Mouse (Mus musculus): ENCODE data around the gene Cep131. TPM values are rescaled to one million over a fixed set of nuclear protein-coding genes. Genes with fewer than 3 reads are reported as not detected.
A peak's percentile ranks its signal among the peaks of the same experiment; 100 is the strongest.

Gene Cep131
- total and polyA plus RNA-seq, 3 experiments: 6.5 to 10.7 (median 9.3) TPM

DNA sequence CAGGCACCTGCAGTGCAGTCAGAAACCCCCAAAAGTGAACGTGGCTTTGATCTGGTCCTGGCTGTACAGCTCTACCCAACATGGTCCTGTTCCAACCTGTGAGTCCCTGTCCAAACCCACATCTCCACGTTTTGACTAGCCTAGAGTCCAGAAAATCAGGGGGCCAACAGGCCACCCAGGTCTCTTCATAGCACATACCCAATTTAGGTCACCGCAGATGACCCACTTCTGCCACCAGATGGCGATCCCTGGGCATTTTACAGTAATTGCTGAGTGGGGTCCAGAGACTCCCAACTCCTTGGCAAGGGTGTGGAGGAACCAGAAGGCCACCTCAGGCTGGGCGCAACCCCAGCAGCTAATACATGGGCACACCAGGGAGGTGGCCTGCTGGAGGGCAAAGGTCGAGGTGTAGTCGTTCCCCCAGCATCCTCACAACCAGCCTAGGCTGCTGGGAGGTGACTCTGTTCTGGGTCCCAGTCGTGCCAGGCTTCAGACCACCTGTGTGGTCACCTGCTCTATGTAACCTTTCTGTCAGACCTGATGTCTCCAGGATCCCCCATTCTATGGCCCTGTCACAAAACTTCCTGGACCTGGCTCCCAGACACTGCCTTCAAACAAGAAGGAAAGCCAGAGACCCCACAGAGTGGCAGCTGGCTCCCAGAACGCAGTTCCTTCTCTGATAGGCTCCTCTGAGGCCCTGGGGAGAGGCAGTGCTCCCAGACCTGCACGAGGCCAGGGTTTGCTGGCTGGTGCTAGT is 56.3 kb downstream of the Cep131 start:
- WGBS: 39% methylated on average over 10 of the region's 10 CpGs
- intact Hi-C loops (cut with DNase I): loop anchor here (1.0 to 2.0 kb wide), 3 partner anchors 35 to 276 kb away; no protein-coding TSS in a partner anchor
- no peaks in the 10 kb centered on the region for H3K79me2 ChIP-seq (replicated peaks; ENCODE audit: control insufficient read depth, insufficient read depth, low read length)

GRCm38 (mm10) chr11:120029431-120030144 is 57.0 kb downstream of the Cep131 start:
- 60% methylated on average over 9 of the region's 9 CpGs for WGBS

More for the DNA sequence above, 56.3 kb downstream of the Cep131 start:
- H3K36me3 ChIP-seq (ENCODE audit: control insufficient read depth, insufficient read depth, low read length): no peaks in the 10 kb centered on the region
- H3K4me3 ChIP-seq: no peak overlapping the region
- H3K9ac ChIP-seq (ENCODE audit: low read depth, low read length): no peak overlapping the region
- TF ChIP-seq EP300 (IDR thresholded peaks at IDR 0.05; ENCODE audit: insufficient read depth, low read depth, low read length) (0 out of 2 replicates have a peak, but pooled peaks have one; percentile 55), POLR2A (IDR thresholded peaks at IDR 0.05; ENCODE audit: insufficient read depth, low read depth, low read length) (no peak), CTCF (IDR thresholded peaks at IDR 0.05) (peak; percentile 94)
- no peak overlapping the region; the same call in 1 of the 2 replicates for H3K27ac ChIP-seq
- no peaks in the 10 kb centered on the region for H3K4me1 ChIP-seq (ENCODE audit: control insufficient read depth, insufficient read depth, low read length)
- no peaks in the 10 kb centered on the region for H3K27me3 ChIP-seq (ENCODE audit: control insufficient read depth, insufficient read depth, low read length)
- DNase-seq: peak; percentile 46 to 64

GRCm38 (mm10) chr11:120028319-120029092 is 58.1 kb downstream of the Cep131 start:
- Histone ChIP-seq H3K4me1 (ENCODE audit: control insufficient read depth, insufficient read depth, low read length) (no peaks in the 10 kb centered on the region), H3K4me3 (no peak overlapping the region), H3K27ac (no peak overlapping the region), H3K9ac (ENCODE audit: low read depth, low read length) (no peak overlapping the region), H3K27me3 (ENCODE audit: control insufficient read depth, insufficient read depth, low read length) (no peaks in the 10 kb centered on the region), H3K36me3 (ENCODE audit: control insufficient read depth, insufficient read depth, low read length) (no peaks in the 10 kb centered on the region), H3K79me2 (replicated peaks; ENCODE audit: control insufficient read depth, insufficient read depth, low read length) (no peaks in the 10 kb centered on the region)
- 83% methylated on average over 18 of the region's 18 CpGs for WGBS
- intact Hi-C loops (cut with DNase I): no loop called here
- TF ChIP-seq POLR2A (IDR thresholded peaks at IDR 0.05; ENCODE audit: insufficient read depth, low read depth, low read length): no peak
- no peak for TF ChIP-seq EP300 (IDR thresholded peaks at IDR 0.05; ENCODE audit: insufficient read depth, low read depth, low read length)
- TF ChIP-seq CTCF (IDR thresholded peaks at IDR 0.05): no peak
- no peak for DNase-seq

More at GRCm38 (mm10) chr11:120029431-120030144, 57.0 kb downstream of the Cep131 start:
- no peak for TF ChIP-seq EP300 (IDR thresholded peaks at IDR 0.05; ENCODE audit: insufficient read depth, low read depth, low read length)
- TF ChIP-seq POLR2A (IDR thresholded peaks at IDR 0.05; ENCODE audit: insufficient read depth, low read depth, low read length): no peak
- TF ChIP-seq CTCF (IDR thresholded peaks at IDR 0.05): no peak
- H3K4me1 ChIP-seq (ENCODE audit: control insufficient read depth, insufficient read depth, low read length): no peaks in the 10 kb centered on the region
- H3K27me3 ChIP-seq (ENCODE audit: control insufficient read depth, insufficient read depth, low read length): no peaks in the 10 kb centered on the region
- no peak overlapping the region for H3K9ac ChIP-seq (ENCODE audit: low read depth, low read length)
- no peaks in the 10 kb centered on the region for H3K36me3 ChIP-seq (ENCODE audit: control insufficient read depth, insufficient read depth, low read length)
- H3K4me3 ChIP-seq: no peak overlapping the region
- H3K79me2 ChIP-seq (replicated peaks; ENCODE audit: control insufficient read depth, insufficient read depth, low read length): no peaks in the 10 kb centered on the region
- H3K27ac ChIP-seq: no peak overlapping the region; the same call in 1 of the 2 replicates
- DNase-seq: no peak
- intact Hi-C loops (cut with DNase I): loop anchor here (1.0 to 2.0 kb wide), 3 partner anchors 36 to 277 kb away; no protein-coding TSS in a partner anchor

DNA sequence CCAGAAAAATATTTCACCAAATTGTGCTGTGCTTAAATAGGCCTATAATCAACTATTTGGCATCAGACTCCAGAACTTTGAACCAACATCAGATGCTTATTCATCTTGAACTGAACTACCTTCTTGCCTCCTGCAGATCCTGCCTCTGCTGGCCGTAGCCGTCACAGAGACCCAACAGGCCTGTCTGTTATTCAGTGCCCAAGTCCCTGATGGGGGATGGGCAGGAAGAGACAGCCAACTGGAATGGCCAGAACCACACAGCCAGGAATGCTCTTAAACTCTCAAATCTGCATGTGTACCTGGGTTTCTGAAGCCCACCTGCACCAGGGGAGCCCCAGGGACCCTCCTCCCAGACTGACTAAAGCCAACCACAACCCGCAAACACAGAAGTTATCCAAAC is 59.7 kb downstream of the Cep131 start:
- Histone ChIP-seq H3K27me3 (ENCODE audit: control insufficient read depth, insufficient read depth, low read length) (no peaks in the 10 kb centered on the region), H3K27ac (no peak overlapping the region), H3K36me3 (ENCODE audit: control insufficient read depth, insufficient read depth, low read length) (no peaks in the 10 kb centered on the region), H3K4me1 (ENCODE audit: control insufficient read depth, insufficient read depth, low read length) (no peaks in the 10 kb centered on the region), H3K79me2 (replicated peaks; ENCODE audit: control insufficient read depth, insufficient read depth, low read length) (no peaks in the 10 kb centered on the region), H3K9ac (ENCODE audit: low read depth, low read length) (no peak overlapping the region), H3K4me3 (no peak overlapping the region)
- 93% methylated on average over 3 of the region's 3 CpGs for WGBS
- no peak for DNase-seq
- TF ChIP-seq CTCF (IDR thresholded peaks at IDR 0.05) (no peak), EP300 (IDR thresholded peaks at IDR 0.05; ENCODE audit: insufficient read depth, low read depth, low read length) (no peak), POLR2A (IDR thresholded peaks at IDR 0.05; ENCODE audit: insufficient read depth, low read depth, low read length) (no peak)
- intact Hi-C loops (cut with DNase I): no loop called here

DNA sequence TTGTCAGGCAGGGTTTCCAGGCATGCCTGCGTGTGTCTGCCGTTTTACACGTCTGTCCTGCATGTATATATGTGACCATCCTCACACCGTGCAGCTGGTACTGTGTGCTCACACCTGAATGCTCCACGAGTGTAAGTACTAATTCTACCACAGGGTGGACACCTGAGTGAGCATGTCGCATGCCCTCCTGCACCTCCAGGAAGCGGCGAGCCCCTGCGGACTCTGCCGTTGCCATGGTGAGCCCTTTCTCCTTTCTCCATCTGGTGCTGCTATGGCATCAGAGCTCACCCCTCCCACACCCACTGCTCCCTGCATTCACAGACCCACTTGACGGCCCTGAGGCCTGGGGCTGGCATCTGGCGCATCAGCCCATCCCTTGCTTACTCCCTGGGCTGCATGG is 63.8 kb downstream of the Cep131 start:
- DNase-seq: no peak
- Histone ChIP-seq H3K9ac (ENCODE audit: low read depth, low read length) (no peak overlapping the region), H3K27ac (no peak overlapping the region), H3K36me3 (ENCODE audit: control insufficient read depth, insufficient read depth, low read length) (no peaks in the 10 kb centered on the region), H3K79me2 (replicated peaks; ENCODE audit: control insufficient read depth, insufficient read depth, low read length) (no peaks in the 10 kb centered on the region), H3K4me1 (ENCODE audit: control insufficient read depth, insufficient read depth, low read length) (no peaks in the 10 kb centered on the region), H3K4me3 (no peak overlapping the region), H3K27me3 (ENCODE audit: control insufficient read depth, insufficient read depth, low read length) (no peaks in the 10 kb centered on the region)
- no peak for TF ChIP-seq POLR2A (IDR thresholded peaks at IDR 0.05; ENCODE audit: insufficient read depth, low read depth, low read length)
- no peak for TF ChIP-seq CTCF (IDR thresholded peaks at IDR 0.05)
- TF ChIP-seq EP300 (IDR thresholded peaks at IDR 0.05; ENCODE audit: insufficient read depth, low read depth, low read length): no peak
- 83% methylated on average over 12 of the region's 12 CpGs for WGBS
- intact Hi-C loops (cut with DNase I): no loop called here

All from heart, adult 2 months (tissue).